Mouse (Mus musculus) hindbrain, embryonic 12.5 days (tissue): ENCODE measurements around the gene Cd38. TPM values are rescaled to one million over a fixed set of nuclear protein-coding genes. Genes with fewer than 3 reads are reported as not detected.

Experiments
- ATAC-seq: fragments of 200-750 bp; cut with Nextera tagmentation; 2 replicates; pipeline ENCODE4 v1.8.0; 2017; ENCODE audit warnings: moderate TSS enrichment; ENCODE audit not compliant: low FRiP score
- H3K27ac ChIP-seq: fragments of 300-500 bp; sonication (generic); 2 replicates; pipeline ENCODE4 v1.5.1; 2016; ENCODE audit warnings: mild to moderate bottlenecking
- H3K27me3 ChIP-seq: fragments of 300-500 bp; sonication (generic); 2 replicates; pipeline ENCODE4 v1.6.1; 2016; ENCODE audit warnings: mild to moderate bottlenecking
- H3K36me3 ChIP-seq: fragments of 300-500 bp; sonication (generic); 2 replicates; pipeline ENCODE4 v1.6.1; 2016; ENCODE audit warnings: mild to moderate bottlenecking
- H3K4me1 ChIP-seq: fragments of 300-500 bp; sonication (generic); 2 replicates; pipeline ENCODE4 v1.6.1; 2016
- H3K4me2 ChIP-seq: fragments of 300-500 bp; sonication (generic); replicated peaks from 2 replicates; pipeline ENCODE4 v1.6.1; 2016; ENCODE audit warnings: mild to moderate bottlenecking
- H3K4me3 ChIP-seq: fragments of 300-500 bp; sonication (generic); 2 replicates; pipeline ENCODE4 v1.5.1; 2016; ENCODE audit warnings: mild to moderate bottlenecking
- H3K9ac ChIP-seq: fragments of 300-500 bp; sonication (generic); 2 replicates; pipeline ENCODE4 v1.6.1; 2016; ENCODE audit warnings: mild to moderate bottlenecking, moderate library complexity
- H3K9me3 ChIP-seq: fragments of 300-500 bp; sonication (generic); replicated peaks from 2 replicates; pipeline ENCODE4 v1.6.1; 2016; ENCODE audit warnings: mild to moderate bottlenecking
- WGBS: fragments of 180-500 bp; shearing (Covaris S2); methylation state at CpG from one replicate; pipeline ENCODE4 v1.1.7; 2016; 5-methylcytosine and 5-hydroxymethylcytosine counted together
- polyA plus RNA-seq: library from polyadenylated mRNA; unstranded; fragments of >200 nt; fragmentation: Nextera tagmentation; extraction: Ambion mirVana; gene quantifications from 2 replicates; pipeline ENCODE4 v1.2.1, GENCODE M21; 2016

The Cd38 gene
- polyA plus RNA-seq: 5.1 and 5.9 TPM in 2 replicates

GRCm38 (mm10) chr5:43868253-43868652 is at the start of gene Cd38:
Cd38 (plus strand) TSS chr5:43868553.
- no peak for ATAC-seq
- 0 out of 2 replicates have a peak, but pooled peaks cover 7% of the 10 kb centered on the region for H3K27me3 ChIP-seq
- H3K27ac ChIP-seq: peak within 1 kb of the TSS; percentile 37

DNA sequence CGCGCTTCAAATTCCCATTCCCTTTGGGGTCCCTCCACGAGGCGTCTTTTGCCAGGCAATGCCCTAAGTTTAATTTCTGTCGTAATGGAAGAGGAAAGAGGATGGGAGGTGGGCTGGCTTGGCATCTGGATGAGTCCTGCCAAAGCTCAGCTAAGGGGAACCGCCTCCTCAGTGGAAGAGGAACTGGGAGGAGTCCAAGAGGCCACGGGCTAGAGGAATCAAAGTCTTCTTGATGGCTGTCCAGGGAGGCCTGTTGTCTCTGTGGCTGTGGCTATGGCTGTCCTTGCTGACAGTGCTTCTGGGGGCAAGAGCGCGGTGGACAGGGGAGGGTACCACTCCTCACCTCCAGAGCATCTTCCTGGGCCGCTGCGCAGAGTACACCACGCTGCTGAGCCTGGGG is 49.7 kb upstream of the Cd38 start, which contains the start of gene Bst1:
Bst1 (plus strand) TSS at position 191 of the 400 bp plus-strand sequence.
- no peak for ATAC-seq
- WGBS: 48% methylated on average over 12 of the region's 12 CpGs
- 0 out of 2 replicates have a peak, but pooled peaks cover 3% of the 10 kb centered on the region for H3K4me1 ChIP-seq
- H3K27me3 ChIP-seq: no peaks in the 10 kb centered on the region
- no peak within 1 kb of the TSS for H3K4me2 ChIP-seq
- no peak within 1 kb of the TSS for H3K9ac ChIP-seq
- no peaks in the 10 kb centered on the region for H3K9me3 ChIP-seq
- no peaks in the 10 kb centered on the region for H3K36me3 ChIP-seq
- H3K27ac ChIP-seq: no peak within 1 kb of the TSS
- H3K4me3 ChIP-seq: no peak within 1 kb of the TSS

More at GRCm38 (mm10) chr5:43868253-43868652, at the start of gene Cd38:
- no peaks in the 10 kb centered on the region for H3K36me3 ChIP-seq
- H3K9ac ChIP-seq: peak within 1 kb of the TSS; percentile 8; the same call in 1 of the 2 replicates
- peaks cover 10% of the 10 kb centered on the region for H3K4me1 ChIP-seq
- H3K9me3 ChIP-seq: no peaks in the 10 kb centered on the region
- peak within 1 kb of the TSS; percentile 31 for H3K4me3 ChIP-seq
- peak within 1 kb of the TSS; percentile 63 for H3K4me2 ChIP-seq

- Histone ChIP-seq H3K4me1 (0 out of 2 replicates have a peak, but pooled peaks cover 3% of the 10 kb centered on the region), H3K9me3 (no peaks in the 10 kb centered on the region), H3K36me3 (no peaks in the 10 kb centered on the region), H3K4me2 (no peak overlapping the region), H3K27ac (no peak overlapping the region), H3K4me3 (no peak overlapping the region), H3K27me3 (no peaks in the 10 kb centered on the region), H3K9ac (no peak overlapping the region)
- ATAC-seq: no peak
- 92% methylated on average over 11 of the region's 11 CpGs for WGBS
Observed at GRCm38 (mm10) chr5:43820785-43821184, 47.6 kb upstream of the Cd38 start.

GRCm38 (mm10) chr5:43821538-43821937 is 46.8 kb upstream of the Cd38 start, which contains the start of gene Fbxl5:
Fbxl5 (minus strand) TSS chr5:43821638.
- H3K4me3 ChIP-seq: no peak within 1 kb of the TSS
- 0 out of 2 replicates have a peak, but pooled peaks cover 3% of the 10 kb centered on the region for H3K4me1 ChIP-seq
- H3K9ac ChIP-seq: no peak within 1 kb of the TSS
- no peak within 1 kb of the TSS for H3K4me2 ChIP-seq
- WGBS: 84% methylated on average over 19 of the region's 19 CpGs
- H3K27ac ChIP-seq: no peak within 1 kb of the TSS
- H3K27me3 ChIP-seq: no peaks in the 10 kb centered on the region
- H3K9me3 ChIP-seq: no peaks in the 10 kb centered on the region
- H3K36me3 ChIP-seq: no peaks in the 10 kb centered on the region
- ATAC-seq: no peak

- ATAC-seq: no peak
- H3K27me3 ChIP-seq: no peaks in the 10 kb centered on the region
- no peak overlapping the region for H3K9ac ChIP-seq
- 0 out of 2 replicates have a peak, but pooled peaks cover 3% of the 10 kb centered on the region for H3K4me1 ChIP-seq
- WGBS: 85% methylated on average over 8 of the region's 8 CpGs
- no peak overlapping the region for H3K4me3 ChIP-seq
- no peak overlapping the region for H3K4me2 ChIP-seq
- H3K27ac ChIP-seq: no peak overlapping the region
- no peaks in the 10 kb centered on the region for H3K36me3 ChIP-seq
- no peaks in the 10 kb centered on the region for H3K9me3 ChIP-seq
Observed at GRCm38 (mm10) chr5:43822199-43822598, 46.2 kb upstream of the Cd38 start.

DNA sequence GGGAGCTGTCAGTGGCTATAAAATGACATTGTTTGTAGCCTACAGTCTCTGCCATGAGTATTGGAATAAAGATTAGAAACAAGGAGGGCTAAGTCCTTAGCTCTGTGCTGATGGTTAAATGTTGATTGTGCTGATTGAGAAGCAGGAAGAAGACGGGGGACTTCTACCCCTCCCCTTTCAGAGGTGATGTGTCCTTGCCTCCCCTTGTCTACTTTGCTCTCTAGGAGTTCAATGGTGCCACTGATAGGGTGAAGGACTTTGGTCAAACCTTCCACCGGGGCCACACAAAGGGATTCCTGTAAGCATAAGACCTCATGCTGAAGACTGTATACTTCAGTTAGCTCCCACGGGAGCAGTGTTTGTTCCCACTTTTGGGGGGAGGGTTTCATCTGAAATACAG is 45.5 kb upstream of the Cd38 start:
- Histone ChIP-seq H3K9me3 (no peaks in the 10 kb centered on the region), H3K9ac (no peak overlapping the region), H3K4me1 (0 out of 2 replicates have a peak, but pooled peaks cover 3% of the 10 kb centered on the region), H3K36me3 (no peaks in the 10 kb centered on the region), H3K27me3 (no peaks in the 10 kb centered on the region), H3K4me2 (no peak overlapping the region), H3K4me3 (no peak overlapping the region), H3K27ac (no peak overlapping the region)
- no peak for ATAC-seq
- 79% methylated on average over 3 of the region's 3 CpGs for WGBS

GRCm38 (mm10) chr5:43824580-43824979 is 43.8 kb upstream of the Cd38 start:
- WGBS: 87% methylated on average over 3 of the region's 3 CpGs
- no peak overlapping the region for H3K9ac ChIP-seq
- no peak overlapping the region for H3K4me2 ChIP-seq
- H3K36me3 ChIP-seq: no peaks in the 10 kb centered on the region
- H3K4me1 ChIP-seq: no peaks in the 10 kb centered on the region
- no peak overlapping the region for H3K4me3 ChIP-seq
- H3K27ac ChIP-seq: no peak overlapping the region
- ATAC-seq: no peak
- H3K9me3 ChIP-seq: no peaks in the 10 kb centered on the region
- H3K27me3 ChIP-seq: no peaks in the 10 kb centered on the region

GRCm38 (mm10) chr5:43826883-43827282 is 41.5 kb upstream of the Cd38 start:
- 90% methylated on average over 2 of the region's 2 CpGs for WGBS
- no peaks in the 10 kb centered on the region for H3K4me1 ChIP-seq
- H3K9ac ChIP-seq: no peak overlapping the region
- no peaks in the 10 kb centered on the region for H3K36me3 ChIP-seq
- no peak overlapping the region for H3K4me3 ChIP-seq
- H3K27ac ChIP-seq: no peak overlapping the region
- H3K9me3 ChIP-seq: no peaks in the 10 kb centered on the region
- no peak for ATAC-seq
- H3K27me3 ChIP-seq: no peaks in the 10 kb centered on the region
- no peak overlapping the region for H3K4me2 ChIP-seq

DNA sequence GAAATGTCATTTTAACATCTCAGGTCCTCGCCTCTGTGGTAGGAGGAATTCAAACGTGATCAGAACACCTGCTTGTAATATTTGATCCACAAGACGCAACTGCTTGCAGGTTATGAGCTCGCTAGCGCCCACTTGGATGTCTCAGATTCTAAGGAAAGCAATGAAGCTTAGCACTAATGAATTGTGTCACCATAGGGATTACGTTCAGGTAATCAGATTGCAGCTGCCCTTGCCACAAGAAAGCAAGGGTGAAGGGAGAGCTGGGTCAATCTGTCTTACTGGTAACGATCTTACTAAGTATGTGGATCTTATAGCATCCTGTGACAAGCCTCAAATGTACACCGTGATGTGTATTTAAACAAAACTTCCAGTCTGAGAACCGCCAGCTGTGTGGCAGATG is 41.0 kb upstream of the Cd38 start:
- ATAC-seq: no peak
- Histone ChIP-seq H3K4me2 (no peak overlapping the region), H3K36me3 (no peaks in the 10 kb centered on the region), H3K4me3 (no peak overlapping the region), H3K9ac (no peak overlapping the region), H3K27ac (no peak overlapping the region), H3K27me3 (no peaks in the 10 kb centered on the region), H3K9me3 (no peaks in the 10 kb centered on the region), H3K4me1 (no peaks in the 10 kb centered on the region)
- 85% methylated on average over 9 of the region's 9 CpGs for WGBS

- no peak overlapping the region for H3K9ac ChIP-seq
- ATAC-seq: no peak
- WGBS: 89% methylated on average over 7 of the region's 7 CpGs
- no peaks in the 10 kb centered on the region for H3K9me3 ChIP-seq
- H3K4me1 ChIP-seq: no peaks in the 10 kb centered on the region
- H3K27me3 ChIP-seq: no peaks in the 10 kb centered on the region
- no peak overlapping the region for H3K27ac ChIP-seq
- no peak overlapping the region for H3K4me3 ChIP-seq
- H3K4me2 ChIP-seq: no peak overlapping the region
- H3K36me3 ChIP-seq: no peaks in the 10 kb centered on the region
Observed at GRCm38 (mm10) chr5:43836590-43836989, 31.8 kb upstream of the Cd38 start.

- Histone ChIP-seq H3K27ac (no peak overlapping the region), H3K4me3 (no peak overlapping the region), H3K9ac (no peak overlapping the region), H3K9me3 (no peaks in the 10 kb centered on the region), H3K36me3 (no peaks in the 10 kb centered on the region), H3K4me1 (no peaks in the 10 kb centered on the region), H3K4me2 (no peak overlapping the region), H3K27me3 (no peaks in the 10 kb centered on the region)
- no peak for ATAC-seq
- 45% methylated on average over 5 of the region's 5 CpGs for WGBS
Observed at GRCm38 (mm10) chr5:43837372-43837771, 31.0 kb upstream of the Cd38 start.

DNA sequence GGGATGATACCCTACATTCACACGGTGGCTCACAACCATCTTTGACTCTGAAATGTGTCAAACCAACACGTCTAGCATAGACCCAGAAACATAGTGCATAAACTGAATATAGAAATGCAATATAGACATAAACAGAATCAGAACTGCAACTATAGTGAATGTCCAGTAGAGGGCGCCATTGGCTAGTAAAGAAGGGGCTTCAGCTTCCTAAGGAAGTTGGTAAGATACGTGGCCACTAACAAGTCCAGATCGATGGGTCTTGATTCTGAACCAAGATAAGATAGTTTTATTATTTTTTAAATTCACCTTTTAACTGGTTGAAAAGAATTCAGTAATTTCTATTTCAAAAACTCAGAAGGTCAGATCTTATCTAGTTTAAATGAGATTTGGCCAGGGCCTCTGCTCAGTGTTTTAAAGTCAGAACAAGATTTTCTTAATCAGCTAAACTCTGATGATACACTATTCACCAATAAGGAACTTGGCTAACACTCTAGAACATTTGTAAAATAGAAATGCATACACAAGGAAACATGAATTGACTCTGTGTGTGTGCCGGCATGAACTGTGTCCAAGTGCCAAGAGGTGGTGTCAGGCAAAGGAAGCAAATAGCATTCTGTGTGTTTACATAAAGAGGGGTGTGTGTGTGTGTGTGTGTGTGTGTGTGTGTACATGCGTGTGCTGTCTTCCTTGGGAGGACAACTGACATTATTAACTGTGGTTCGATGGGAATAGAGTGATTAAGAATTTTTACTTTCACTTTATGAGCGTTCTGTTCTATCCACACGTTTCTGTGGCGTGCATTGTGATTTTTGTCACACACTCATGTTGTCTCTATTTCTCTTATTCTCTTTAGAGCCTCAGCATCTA is 27.0 kb upstream of the Cd38 start:
- Histone ChIP-seq H3K4me1 (peaks cover 8% of the 10 kb centered on the region), H3K9ac (no peak overlapping the region), H3K4me3 (no peak overlapping the region), H3K27me3 (no peaks in the 10 kb centered on the region), H3K4me2 (no peak overlapping the region), H3K36me3 (no peaks in the 10 kb centered on the region), H3K9me3 (no peaks in the 10 kb centered on the region; the same call in 1 of the 2 replicates), H3K27ac (no peak overlapping the region)
- ATAC-seq: no peak
- WGBS: 54% methylated on average over 11 of the region's 11 CpGs

- peaks cover 9% of the 10 kb centered on the region for H3K4me1 ChIP-seq
- H3K4me2 ChIP-seq: no peak overlapping the region
- H3K27ac ChIP-seq: no peak overlapping the region
- H3K27me3 ChIP-seq: no peaks in the 10 kb centered on the region
- WGBS: 82% methylated on average over 5 of the region's 5 CpGs
- no peak overlapping the region for H3K4me3 ChIP-seq
- H3K36me3 ChIP-seq: no peaks in the 10 kb centered on the region
- H3K9me3 ChIP-seq: no peaks in the 10 kb centered on the region; the same call in 1 of the 2 replicates
- ATAC-seq: no peak
- no peak overlapping the region for H3K9ac ChIP-seq
Observed at GRCm38 (mm10) chr5:43842011-43842285, 26.4 kb upstream of the Cd38 start.
